Mouse (Mus musculus) myocyte (in vitro differentiated cells): ENCODE measurements around the gene Slc35b2.

ENCODE experiments used
- E2F4 ChIP-seq: IDR thresholded peaks from one replicate; pipeline ENCODE4 v1.6.1; 2011; ENCODE audit warnings: mild to moderate bottlenecking, control low read depth, moderate library complexity; ENCODE audit not compliant: insufficient read depth
- MYOG ChIP-seq, 3 experiments: IDR thresholded peaks; one replicate each; pipeline ENCODE4 v1.6.1; 2011; ENCODE audit warnings: control low read depth in 2 of 3, low read depth in 2 of 3, mild to moderate bottlenecking in 2 of 3; ENCODE audit not compliant: insufficient read length in 2 of 3, control insufficient read depth in 1 of 3, insufficient read depth in 1 of 3
- POLR2A ChIP-seq: IDR thresholded peaks from one replicate; pipeline ENCODE4 v1.6.1; 2011; ENCODE audit warnings: low read depth, mild to moderate bottlenecking, control low read depth, moderate library complexity; ENCODE audit not compliant: insufficient read length
- REST ChIP-seq: IDR thresholded peaks from one replicate; pipeline ENCODE4 v1.6.1; 2011; ENCODE audit warnings: mild to moderate bottlenecking, control low read depth, moderate library complexity; ENCODE audit not compliant: insufficient read depth, insufficient read length
- USF1 ChIP-seq: IDR thresholded peaks from one replicate; pipeline ENCODE4 v1.6.1; 2011; ENCODE audit warnings: low read depth, mild to moderate bottlenecking, control low read depth, moderate library complexity

GRCm38 (mm10) chr17:45518766-45519475 is 44.8 kb upstream of the Slc35b2 start:
- TF ChIP-seq REST (no peak), POLR2A (no peak), MYOG (IDR thresholded peaks at IDR 0.05; ENCODE audit: control insufficient read depth in 1 of 3, insufficient read depth in 1 of 3, insufficient read length in 2 of 3, low read depth in 2 of 3) (no peak), USF1 (no peak), E2F4 (no peak)
